Mouse (Mus musculus): ENCODE measurements at regions not wholly inside any gene's neighbourhood (a gene's known extent, or its start where the extent isn't known, plus 50 kb on each side); places are given as distances from the start of the nearest gene placed in this dataset.
"Not testable (repeated sequence)": the region's sequence is repeated elsewhere in the genome, so short reads cannot be mapped to it uniquely, and the experiment has no call there.

DNA sequence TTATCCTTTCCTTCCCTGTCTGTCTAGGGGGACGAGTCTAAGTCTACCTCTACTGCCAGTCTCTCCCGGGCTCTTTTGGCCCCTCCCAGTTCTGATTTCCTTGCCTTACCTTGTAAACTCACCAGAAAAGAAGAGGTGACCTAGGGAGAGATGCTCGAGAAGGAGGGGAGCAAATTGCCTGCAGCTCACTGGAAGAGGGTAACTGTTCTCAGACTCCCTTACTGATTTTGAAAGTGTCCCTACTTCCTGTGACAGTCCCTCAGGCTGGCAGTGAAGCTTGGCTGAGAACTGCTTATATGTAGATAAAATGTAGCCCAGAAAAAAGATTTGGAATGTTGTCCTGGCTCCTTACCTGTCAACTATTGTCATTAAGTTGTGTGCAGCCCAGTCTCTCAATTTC is 180.6 kb upstream of the Tab2 start:
- no peak for DNase-seq

DNA sequence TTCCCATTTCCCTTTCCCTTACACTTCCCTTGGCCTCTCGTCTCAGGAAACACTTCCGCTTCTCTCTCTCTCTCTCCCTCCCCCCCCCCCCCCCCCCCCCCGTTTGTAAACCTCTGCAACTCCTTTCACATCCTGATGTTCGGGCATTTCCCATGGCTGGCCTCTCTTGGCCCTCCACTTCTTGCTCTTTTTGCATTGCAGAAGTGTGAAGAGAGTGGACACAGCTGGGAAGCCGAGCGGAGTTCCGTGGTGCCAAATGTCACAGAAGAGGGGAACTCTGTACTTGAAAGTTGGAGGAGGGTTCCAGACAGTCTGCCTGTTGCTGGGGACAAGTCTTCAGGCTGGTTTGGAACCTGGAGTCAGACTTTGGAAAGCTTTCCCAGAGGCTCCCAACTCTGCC is 179.2 kb upstream of the Tab2 start:
- DNase-seq: no peak

DNA sequence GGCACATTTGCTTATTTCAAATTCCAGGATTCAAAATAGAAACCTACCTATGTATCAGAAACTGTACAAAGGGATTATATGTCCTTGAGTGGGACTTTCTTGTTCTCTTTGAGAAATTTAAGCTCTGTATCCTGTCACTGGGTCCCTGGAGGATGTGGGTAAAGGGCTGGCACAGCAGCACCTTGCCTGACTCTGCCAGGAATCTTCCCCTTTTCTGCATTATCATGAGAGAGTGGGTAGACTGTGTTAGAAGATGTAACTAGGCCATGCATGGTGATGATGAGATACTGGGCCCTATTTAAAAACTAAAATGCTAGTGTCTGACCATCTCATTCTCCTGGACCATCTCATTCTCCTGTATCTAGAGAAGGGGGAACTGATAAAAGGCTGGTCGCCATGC is 178.4 kb upstream of the Tab2 start:
- no peak for DNase-seq

- DNase-seq: no peak
Observed at GRCm38 (mm10) chr10:8133451-8133952, 177.5 kb upstream of the Tab2 start.

- DNase-seq: no peak
Observed at GRCm38 (mm10) chr10:8132795-8133194, 176.8 kb upstream of the Tab2 start.

DNA sequence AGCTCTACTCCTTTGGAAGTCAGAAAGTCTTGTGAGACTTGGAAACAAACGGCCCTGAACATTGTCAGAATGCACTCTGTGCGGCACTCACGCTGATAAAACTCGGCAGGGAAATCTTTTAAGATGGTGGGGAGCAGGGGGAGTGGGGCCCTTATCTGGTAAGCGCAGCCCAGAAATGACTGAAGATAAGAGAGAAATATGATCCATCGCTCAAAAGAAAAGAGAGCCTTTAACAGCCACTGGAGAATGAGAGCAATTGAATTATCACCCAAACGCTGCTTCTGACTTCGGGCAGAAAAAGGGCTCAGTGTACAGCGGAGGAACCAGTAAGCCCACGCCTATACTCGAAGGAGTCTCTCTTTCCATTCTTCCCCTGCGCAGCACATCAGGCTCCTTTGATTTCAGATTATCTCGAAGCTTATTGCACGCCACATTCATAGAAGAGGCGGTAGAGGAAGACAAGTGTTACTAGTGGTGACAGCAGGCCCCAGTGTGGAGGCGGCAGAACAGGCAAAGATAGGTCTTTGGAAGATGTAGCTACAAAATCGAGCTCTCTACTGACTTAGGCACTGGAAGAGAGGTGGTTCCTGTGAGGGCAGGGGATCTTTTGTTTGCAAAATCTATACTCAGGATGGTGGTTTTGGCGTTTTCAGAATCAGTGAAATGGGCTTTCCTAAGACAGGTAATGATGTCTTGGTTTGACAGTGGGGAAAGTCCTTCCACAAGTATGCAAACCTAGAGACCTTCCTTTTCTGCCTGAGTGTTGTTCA is 174.6 kb upstream of the Tab2 start:
- peak; percentile 82 for DNase-seq

DNA sequence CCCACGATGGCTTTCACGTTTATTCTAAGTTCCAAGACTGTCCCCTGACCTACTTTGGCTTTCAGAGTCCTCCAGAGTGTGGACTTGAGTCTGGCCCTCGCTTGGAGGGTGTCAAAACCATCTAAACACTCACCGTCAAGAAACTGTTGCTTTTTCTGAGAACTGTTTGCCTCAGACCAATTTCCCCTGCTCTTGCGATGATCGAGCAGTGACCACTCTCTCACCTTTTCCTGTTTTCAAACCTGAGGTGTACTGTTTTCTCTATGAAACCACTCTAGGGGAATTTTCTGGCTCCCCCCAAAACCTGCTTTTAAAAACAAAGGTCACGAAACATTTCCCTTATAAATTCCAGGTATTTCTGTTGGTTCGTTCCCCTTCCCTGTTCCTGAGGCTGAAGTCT is 174.0 kb upstream of the Tab2 start:
- no peak for DNase-seq

DNA sequence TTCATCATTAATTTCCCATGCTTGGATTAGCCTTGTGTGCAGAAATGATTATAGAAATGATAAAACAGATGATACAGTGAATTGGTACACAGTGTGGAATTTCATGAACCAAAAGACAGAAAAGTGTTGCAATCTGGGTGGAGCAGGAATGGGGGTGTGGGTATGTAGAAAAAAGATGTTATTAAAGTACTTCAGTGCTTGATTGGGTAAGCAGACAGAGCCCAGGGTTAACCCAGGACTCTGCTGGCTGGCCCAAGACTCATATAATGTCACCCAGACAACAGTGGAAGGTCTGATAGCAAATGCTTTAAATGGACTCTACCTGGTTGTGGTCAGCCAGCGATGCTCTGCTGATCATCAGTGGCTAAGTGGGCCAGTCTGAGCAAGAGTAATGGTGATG is 168.1 kb upstream of the Tab2 start:
- no peak for DNase-seq

- no peak for DNase-seq
Observed at GRCm38 (mm10) chr10:8121895-8122294, 165.9 kb upstream of the Tab2 start.

- DNase-seq: no peak
Observed at GRCm38 (mm10) chr10:8116821-8117220, 160.8 kb upstream of the Tab2 start.

- DNase-seq: not testable (repeated sequence)
Observed at GRCm38 (mm10) chr10:8114932-8115331, 158.9 kb upstream of the Tab2 start.

DNA sequence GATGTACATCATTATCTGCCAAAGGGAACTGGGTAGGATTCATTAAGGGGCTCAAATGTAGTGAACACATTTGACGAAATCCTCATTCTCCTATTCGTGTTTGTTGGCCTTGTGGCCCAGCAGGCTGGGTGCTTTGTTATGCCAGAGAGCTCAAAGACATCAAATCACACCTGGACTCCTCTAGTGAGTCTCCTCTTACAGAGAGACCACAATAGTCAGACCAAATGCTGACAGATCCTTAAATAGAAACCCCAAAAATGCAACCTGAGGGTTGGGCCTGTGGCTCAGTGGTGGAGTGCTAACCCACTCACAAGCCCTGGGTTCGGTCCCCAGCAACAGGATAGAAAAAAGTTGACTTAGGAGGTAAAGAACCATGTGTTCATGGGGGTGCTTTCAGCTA is 158.5 kb upstream of the Tab2 start:
- DNase-seq: no peak

DNA sequence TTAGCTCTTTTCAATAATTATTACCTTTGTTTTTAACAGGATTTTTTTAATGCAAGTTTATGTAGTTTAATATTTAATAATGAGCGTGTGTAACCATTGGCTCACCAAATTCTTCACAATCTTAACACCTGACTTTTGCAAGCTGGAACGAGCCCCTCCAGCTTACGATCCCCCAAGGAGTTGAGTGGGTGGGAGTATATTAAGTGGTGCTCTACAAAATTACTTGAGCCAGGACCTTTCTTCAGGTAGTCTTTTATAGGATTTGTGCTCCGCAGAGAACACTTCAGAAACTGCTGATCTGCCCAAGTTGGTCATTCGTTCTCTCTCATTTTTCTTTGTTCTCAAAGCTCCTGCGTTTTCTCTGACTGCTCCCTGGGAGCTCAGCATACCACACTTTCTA is 144.5 kb upstream of the Tab2 start:
- no peak for DNase-seq

GRCm38 (mm10) chr10:8095924-8096323 is 139.9 kb upstream of the Tab2 start:
- no peak for DNase-seq

GRCm38 (mm10) chr10:8095206-8095605 is 139.2 kb upstream of the Tab2 start:
- DNase-seq: no peak

GRCm38 (mm10) chr10:8091871-8092552 is 136.0 kb upstream of the Tab2 start:
- DNase-seq: no peak

DNA sequence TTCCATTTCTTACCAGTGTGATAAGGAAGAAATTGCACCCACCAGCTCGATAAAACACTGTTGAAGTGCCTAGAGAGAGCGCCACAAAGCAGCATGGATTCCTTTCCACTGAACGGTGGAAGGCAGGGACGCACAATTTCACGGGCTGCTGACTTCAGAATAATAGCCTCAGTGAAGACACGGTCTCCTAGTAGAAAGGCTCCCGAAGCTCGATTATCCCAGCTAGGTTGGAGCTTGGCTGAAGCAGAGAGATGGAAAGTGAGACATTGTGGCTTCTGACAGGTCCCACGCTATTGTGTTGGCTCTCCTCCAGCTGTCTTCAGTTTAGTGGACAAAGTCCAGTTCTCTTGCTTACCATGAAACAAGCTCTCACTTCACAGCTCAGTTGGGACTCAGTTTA is 133.3 kb upstream of the Tab2 start:
- no peak for DNase-seq

DNA sequence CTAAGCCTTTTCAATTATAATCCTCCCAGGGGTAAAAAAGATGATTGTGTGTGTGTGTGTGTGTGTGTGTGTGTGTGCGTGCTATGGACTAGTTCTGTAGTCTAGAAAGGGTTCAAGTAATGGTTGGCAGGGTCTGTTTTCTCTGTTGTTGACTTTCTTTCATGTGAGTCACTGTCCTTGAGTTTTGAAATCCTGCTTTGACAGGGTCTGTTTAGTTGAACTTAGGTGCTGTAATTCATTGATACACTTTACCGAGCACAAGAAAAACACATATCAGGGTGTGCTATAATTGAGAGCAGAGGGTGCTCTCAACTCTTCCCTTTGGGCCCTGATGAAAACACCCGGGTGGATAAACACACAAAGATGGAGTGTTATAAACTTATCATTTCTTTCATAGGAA is 132.7 kb upstream of the Tab2 start:
- no peak for DNase-seq

DNA sequence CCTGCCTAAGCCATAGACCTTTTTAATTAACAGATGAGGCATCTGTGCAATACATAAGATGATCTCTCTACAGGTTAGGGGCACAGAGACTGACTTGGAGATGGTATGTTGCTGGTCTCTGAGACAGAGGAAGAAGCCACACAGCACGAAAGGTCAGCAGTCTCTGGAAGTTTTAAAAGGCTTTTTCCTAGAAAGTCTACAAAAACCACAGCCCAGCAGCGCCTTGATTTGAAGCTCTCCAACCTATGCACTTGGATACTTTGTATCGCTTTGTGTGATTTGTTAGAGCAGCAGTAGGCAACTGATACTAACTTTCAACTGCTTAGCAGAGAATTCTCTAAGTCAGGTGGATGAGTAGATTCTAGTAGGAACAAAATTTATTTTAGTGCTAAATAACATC is 132.3 kb upstream of the Tab2 start:
- DNase-seq: no peak

GRCm38 (mm10) chr10:8087106-8087505 is 131.1 kb upstream of the Tab2 start:
- DNase-seq: no peak

DNA sequence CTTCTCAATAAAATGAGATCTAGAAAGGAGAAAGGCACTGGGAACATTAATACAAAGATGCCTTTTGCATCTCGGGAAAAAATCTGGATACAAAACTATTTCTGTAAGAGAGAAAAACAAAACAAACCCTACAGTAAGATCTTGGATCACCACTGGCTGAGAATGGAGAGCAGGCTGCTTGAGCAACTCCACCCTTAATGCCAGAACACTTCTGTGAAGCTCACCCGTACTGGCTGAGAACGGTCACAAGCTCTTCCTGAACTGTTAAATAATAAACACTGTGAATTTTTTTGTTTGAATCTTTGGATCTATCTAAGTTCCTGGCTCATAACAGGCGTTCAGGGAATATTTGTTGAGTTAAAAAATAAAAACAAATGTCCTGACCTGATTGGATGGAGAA is 130.4 kb upstream of the Tab2 start:
- DNase-seq: no peak

- no peak for DNase-seq
Observed at GRCm38 (mm10) chr10:8077904-8078811, 122.1 kb upstream of the Tab2 start.

DNA sequence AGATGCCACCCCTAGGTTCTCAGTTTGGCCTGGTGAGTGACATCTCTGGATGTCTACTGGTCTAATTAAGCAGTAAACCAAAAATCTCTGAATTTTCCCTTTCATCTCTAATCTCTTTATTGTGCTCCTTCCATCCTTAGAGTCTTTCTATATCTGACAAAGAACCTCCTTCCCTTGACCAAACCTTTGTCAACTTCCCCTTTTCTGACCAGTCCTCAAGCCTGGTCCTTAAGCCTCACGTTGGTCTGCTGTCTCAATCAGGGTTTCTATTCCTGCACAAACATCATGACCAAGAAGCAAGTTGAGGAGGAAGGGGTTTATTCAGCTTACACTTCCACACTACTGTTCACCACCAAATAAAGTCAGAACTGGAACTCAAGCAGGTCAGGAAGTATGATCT is 116.4 kb upstream of the Tab2 start:
- DNase-seq: no peak

Data from right cerebral cortex, adult 18-20 months (tissue).